Mouse (Mus musculus): ENCODE results near the gene Nmt1.

Gene Nmt1

DNA sequence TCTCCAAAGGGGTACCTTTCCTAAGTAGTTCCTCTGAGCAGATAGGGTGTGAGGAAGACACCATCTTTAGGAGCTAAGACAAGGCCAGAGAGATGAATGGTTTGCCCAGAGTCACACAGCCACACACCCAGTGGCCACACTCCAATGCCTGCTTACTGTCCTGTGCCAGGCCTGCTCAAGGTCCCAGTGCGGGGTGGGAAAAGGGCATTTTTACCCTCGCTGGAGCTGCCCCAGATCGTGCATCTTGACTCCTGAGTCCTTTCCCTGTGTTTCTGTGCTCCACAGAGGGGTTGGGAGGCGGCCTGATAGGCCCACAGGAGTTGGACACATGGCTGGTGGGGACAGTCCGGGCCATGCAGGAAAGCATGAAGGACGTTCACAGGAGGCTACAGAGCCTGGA, 77.8 kb downstream of the Nmt1 start:
- no peak for DNase-seq (ENCODE audit: low read depth in 1 of 2, low spot score in 2 of 2)

DNA sequence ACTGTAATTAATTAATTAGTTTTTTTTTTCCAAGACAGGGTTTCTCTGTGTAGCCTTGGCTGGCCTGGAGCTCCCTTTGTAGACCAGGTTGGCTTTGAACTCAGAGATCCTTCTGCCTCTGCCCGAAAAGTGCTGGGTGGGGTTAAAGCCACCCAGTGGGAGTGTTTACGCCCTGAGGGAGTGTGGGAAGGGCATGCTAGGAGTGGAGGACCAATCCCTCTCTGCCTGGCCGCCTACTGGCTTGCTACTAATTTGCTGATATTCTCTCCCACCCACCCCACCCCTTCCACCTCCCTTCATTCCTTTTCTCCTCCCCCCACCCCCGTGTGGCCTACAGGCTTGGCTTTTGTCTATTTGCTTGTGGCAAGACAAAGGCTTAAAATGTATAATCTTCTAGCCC, 78.4 kb downstream of the Nmt1 start:
- no peak for DNase-seq (ENCODE audit: low read depth in 1 of 2, low spot score in 2 of 2)

- DNase-seq (ENCODE audit: low read depth in 1 of 2, low spot score in 2 of 2) = no peak
These were observed 83.3 kb downstream of the Nmt1 start for GRCm38 (mm10) chr11:103111301-103111700.

- no peak for DNase-seq (ENCODE audit: low read depth in 1 of 2, low spot score in 2 of 2)
These were observed 84.0 kb downstream of the Nmt1 start for GRCm38 (mm10) chr11:103111881-103112551.

GRCm38 (mm10) chr11:103112552-103112912, 84.5 kb downstream of the Nmt1 start:
- no peak for DNase-seq (ENCODE audit: low read depth in 1 of 2, low spot score in 2 of 2)

GRCm38 (mm10) chr11:103113005-103113404, 85.0 kb downstream of the Nmt1 start:
- DNase-seq (ENCODE audit: low read depth in 1 of 2, low spot score in 2 of 2) = no peak

DNA sequence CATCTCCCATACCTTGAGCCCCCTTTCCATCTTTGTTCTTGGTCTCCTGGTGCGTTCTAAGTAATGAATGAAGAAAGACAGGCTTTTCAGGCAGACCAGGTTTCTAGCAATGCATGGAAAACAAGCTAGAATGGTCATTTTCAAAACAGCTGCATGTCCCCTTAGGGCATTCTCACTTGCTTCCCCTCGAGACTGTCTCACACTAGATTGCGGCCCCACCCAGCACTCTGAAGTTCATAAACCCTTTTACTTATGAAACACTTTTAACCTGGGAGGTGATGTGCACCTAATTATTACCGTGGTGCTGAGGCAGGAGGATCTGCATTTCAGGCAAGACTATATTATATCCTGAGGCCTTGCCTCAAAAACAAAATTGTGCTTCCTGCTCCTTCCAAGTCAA, 85.8 kb downstream of the Nmt1 start:
- DNase-seq (ENCODE audit: low read depth in 1 of 2, low spot score in 2 of 2) = no peak

DNA sequence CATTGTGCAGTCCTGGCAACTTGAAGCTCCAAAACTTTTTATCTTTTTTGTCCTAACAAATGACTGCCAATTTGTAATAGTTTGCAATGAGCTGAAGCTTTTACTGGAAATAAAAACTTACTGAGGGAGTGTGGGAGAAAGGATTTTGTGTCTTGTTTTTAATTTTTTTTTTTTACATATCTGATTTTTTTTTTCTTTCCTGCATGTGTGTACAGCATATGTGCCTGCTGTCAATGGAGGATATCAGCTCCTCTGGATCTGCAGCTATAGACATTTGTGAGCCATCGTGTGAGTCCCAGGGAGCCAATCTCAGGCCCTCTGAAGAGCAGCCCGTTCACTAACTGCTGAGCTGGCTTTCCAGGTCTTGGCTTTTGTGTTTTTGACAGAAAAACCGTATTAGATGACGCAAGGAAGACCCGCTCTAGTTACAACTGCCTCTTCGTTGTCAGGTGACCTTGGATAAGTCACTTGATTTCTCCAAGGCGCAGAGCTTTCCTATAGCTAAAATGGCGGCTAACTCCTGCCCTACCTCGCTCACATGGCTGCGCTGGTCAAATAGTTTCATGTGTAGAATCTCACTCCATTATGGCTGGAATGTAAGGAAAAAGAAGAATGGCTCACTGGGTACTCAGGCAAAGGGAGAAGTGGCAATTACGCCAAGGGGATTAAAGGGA, 86.4 kb downstream of the Nmt1 start:
- DNase-seq (ENCODE audit: low read depth in 1 of 2, low spot score in 2 of 2) = no peak

GRCm38 (mm10) chr11:103115163-103116007, 87.4 kb downstream of the Nmt1 start:
- peak in 1 of 2 experiments; percentile 79 for DNase-seq (ENCODE audit: low read depth in 1 of 2, low spot score in 2 of 2)

- peak; percentile 100 for DNase-seq (ENCODE audit: low read depth in 1 of 2, low spot score in 2 of 2)
These were observed 88.2 kb downstream of the Nmt1 start, which contains the start of gene Hexim1 for GRCm38 (mm10) chr11:103116008-103116818. Hexim1 (plus strand) TSS chr11:103116231.

DNA sequence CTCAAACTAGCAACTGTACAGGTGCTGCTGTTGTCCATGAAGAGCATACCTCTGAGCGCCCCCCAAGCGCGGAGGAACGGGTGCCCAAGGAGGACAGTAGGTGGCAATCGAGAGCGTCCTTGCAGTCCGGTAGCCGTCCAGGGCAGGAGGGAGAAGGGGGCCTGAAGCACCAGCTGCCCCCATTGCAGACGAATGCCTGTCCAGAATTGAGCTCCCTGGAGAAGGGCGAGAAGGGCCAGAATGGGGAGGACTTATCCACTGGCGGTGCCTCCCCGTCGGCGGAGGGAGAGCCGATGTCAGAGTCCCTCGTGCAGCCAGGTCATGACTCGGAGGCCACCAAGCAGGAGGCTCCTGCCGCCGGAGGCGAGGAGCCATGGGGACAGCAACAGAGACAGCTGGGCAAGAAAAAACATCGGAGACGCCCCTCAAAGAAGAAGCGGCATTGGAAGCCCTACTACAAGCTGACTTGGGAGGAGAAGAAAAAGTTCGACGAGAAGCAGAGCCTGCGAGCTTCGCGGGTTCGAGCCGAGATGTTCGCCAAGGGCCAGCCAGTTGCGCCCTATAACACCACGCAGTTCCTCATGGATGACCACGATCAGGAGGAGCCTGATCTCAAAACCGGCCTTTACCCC, 89.1 kb downstream of the Nmt1 start:
- peak in 1 of 2 experiments; percentile 60 for DNase-seq (ENCODE audit: low read depth in 1 of 2, low spot score in 2 of 2)

DNA sequence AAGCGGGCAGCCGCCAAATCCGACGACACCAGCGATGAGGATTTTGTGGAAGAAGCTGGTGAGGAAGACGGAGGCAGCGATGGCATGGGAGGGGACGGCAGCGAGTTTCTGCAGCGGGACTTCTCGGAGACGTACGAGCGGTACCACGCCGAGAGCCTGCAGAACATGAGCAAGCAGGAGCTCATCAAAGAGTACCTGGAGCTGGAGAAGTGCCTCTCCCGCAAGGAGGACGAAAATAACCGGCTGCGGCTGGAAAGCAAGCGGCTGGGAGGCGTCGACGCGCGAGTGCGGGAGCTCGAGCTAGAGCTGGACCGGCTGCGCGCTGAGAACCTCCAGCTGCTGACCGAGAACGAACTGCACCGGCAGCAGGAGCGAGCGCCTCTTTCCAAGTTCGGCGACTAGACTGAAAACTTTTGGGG, 89.6 kb downstream of the Nmt1 start:
- no peak for DNase-seq (ENCODE audit: low read depth in 1 of 2, low spot score in 2 of 2)
